Mouse (Mus musculus) megakaryocyte, embryonic 14.5 days (primary cell): ENCODE data around the gene Il3ra. TPM values are rescaled to one million over a fixed set of nuclear protein-coding genes. Genes with fewer than 3 reads are reported as not detected.
A peak's percentile ranks its signal among the peaks of the same experiment; 100 is the strongest.

Experiments used
- H3K27me3 ChIP-seq: replicated peaks from 2 replicates; pipeline ENCODE3; 2012; ENCODE audit warnings: inconsistent platforms
- H3K36me3 ChIP-seq: replicated peaks from 2 replicates; pipeline ENCODE3; 2012; ENCODE audit warnings: low read length, inconsistent platforms, mixed read lengths
- H3K4me1 ChIP-seq: 2 replicates; pipeline ENCODE4 v1.6.1; 2012; ENCODE audit warnings: inconsistent platforms
- H3K4me3 ChIP-seq: replicated peaks from 2 replicates; pipeline ENCODE3; 2012; ENCODE audit warnings: moderate library complexity, mild to moderate bottlenecking, inconsistent platforms
- H3K9me3 ChIP-seq: 2 replicates; pipeline ENCODE4 v1.6.1; 2012; ENCODE audit warnings: inconsistent platforms
- FLI1 ChIP-seq: IDR thresholded peaks from 2 replicates; pipeline ENCODE4 v1.6.1; 2012; ENCODE audit warnings: low read length, inconsistent platforms, mixed read lengths
- GATA1 ChIP-seq: IDR thresholded peaks from 3 replicates; pipeline ENCODE4 v1.6.1; 2012; ENCODE audit warnings: mixed read lengths, low read length, inconsistent platforms, borderline replicate concordance
- polyA plus RNA-seq: library from polyadenylated mRNA; stranded (reverse); fragments of >175 nt; gene quantifications from 2 replicates; pipeline ENCODE4 v1.2.3, GENCODE M21; 2012; ENCODE audit warnings: low replicate concordance; ENCODE audit not compliant: insufficient read depth

Gene Il3ra
- polyA plus RNA-seq, 1 experiment: 95.8 TPM

- peak; percentile 37; the same call in 1 of the 2 replicates for TF ChIP-seq FLI1
- TF ChIP-seq GATA1: no peak
- Histone ChIP-seq H3K9me3 (peaks cover 74% of the 10 kb centered on the region), H3K36me3 (peaks cover 39% of the 10 kb centered on the region), H3K4me1 (peaks cover 17% of the 10 kb centered on the region), H3K27me3 (no peaks in the 10 kb centered on the region), H3K4me3 (peak overlapping the region; percentile 82)
Measured at GRCm38 (mm10) chr14:14349485-14350262, 3.6 kb downstream of the Il3ra start.

- Histone ChIP-seq H3K9me3 (peaks cover 78% of the 10 kb centered on the region), H3K36me3 (peaks cover 39% of the 10 kb centered on the region), H3K4me1 (peaks cover 20% of the 10 kb centered on the region), H3K4me3 (peak overlapping the region; percentile 82), H3K27me3 (no peaks in the 10 kb centered on the region)
- TF ChIP-seq FLI1 (no peak), GATA1 (no peak)
Measured at GRCm38 (mm10) chr14:14350263-14351147, 4.4 kb downstream of the Il3ra start.

GRCm38 (mm10) chr14:14351148-14351455, 5.0 kb downstream of the Il3ra start:
- peaks cover 15% of the 10 kb centered on the region for H3K4me1 ChIP-seq
- TF ChIP-seq FLI1 (no peak), GATA1 (no peak)
- H3K27me3 ChIP-seq: no peaks in the 10 kb centered on the region
- H3K4me3 ChIP-seq: no peak overlapping the region
- H3K9me3 ChIP-seq: peaks cover 79% of the 10 kb centered on the region
- H3K36me3 ChIP-seq: peaks cover 39% of the 10 kb centered on the region

- peaks cover 79% of the 10 kb centered on the region for H3K9me3 ChIP-seq
- TF ChIP-seq GATA1 (no peak), FLI1 (no peak)
- no peaks in the 10 kb centered on the region for H3K27me3 ChIP-seq
Measured at GRCm38 (mm10) chr14:14351721-14352590, 5.9 kb downstream of the Il3ra start.

GRCm38 (mm10) chr14:14352606-14353005, 6.5 kb downstream of the Il3ra start:
- peaks cover 39% of the 10 kb centered on the region for H3K36me3 ChIP-seq
- peaks cover 9% of the 10 kb centered on the region; the same call in 1 of the 2 replicates for H3K4me1 ChIP-seq
- H3K9me3 ChIP-seq: peaks cover 73% of the 10 kb centered on the region
- H3K4me3 ChIP-seq: no peak overlapping the region
- TF ChIP-seq FLI1: no peak
- no peak for TF ChIP-seq GATA1
- H3K27me3 ChIP-seq: no peaks in the 10 kb centered on the region

More at GRCm38 (mm10) chr14:14351721-14352590, 5.9 kb downstream of the Il3ra start:
- Histone ChIP-seq H3K4me3 (peak overlapping the region; percentile 71), H3K36me3 (peaks cover 39% of the 10 kb centered on the region), H3K4me1 (peaks cover 9% of the 10 kb centered on the region; the same call in 1 of the 2 replicates)

GRCm38 (mm10) chr14:14353081-14353732, 7.1 kb downstream of the Il3ra start:
- Histone ChIP-seq H3K4me3 (no peak overlapping the region), H3K4me1 (peaks cover 9% of the 10 kb centered on the region; the same call in 1 of the 2 replicates), H3K27me3 (no peaks in the 10 kb centered on the region), H3K36me3 (peaks cover 33% of the 10 kb centered on the region), H3K9me3 (peaks cover 67% of the 10 kb centered on the region)
- TF ChIP-seq FLI1 (no peak), GATA1 (no peak)

- Histone ChIP-seq H3K36me3 (peaks cover 29% of the 10 kb centered on the region), H3K9me3 (peaks cover 60% of the 10 kb centered on the region), H3K27me3 (no peaks in the 10 kb centered on the region), H3K4me3 (peak overlapping the region; percentile 57), H3K4me1 (peaks cover 9% of the 10 kb centered on the region; the same call in 1 of the 2 replicates)
- no peak for TF ChIP-seq FLI1
- TF ChIP-seq GATA1: no peak
Measured at GRCm38 (mm10) chr14:14353740-14354510, 7.8 kb downstream of the Il3ra start.
